Mouse (Mus musculus) embryonic facial prominence, embryonic 12.5 days (tissue): ENCODE results near the gene Ptcra. TPM values are rescaled to one million over a fixed set of nuclear protein-coding genes. Genes with fewer than 3 reads are reported as not detected.

Experiments
- ATAC-seq: fragments of 200-750 bp; cut with Nextera tagmentation; 2 replicates; pipeline ENCODE4 v1.8.0; 2017; ENCODE audit not compliant: insufficient number of reproducible peaks, insufficient read depth, low FRiP score, low TSS enrichment
- H3K27ac ChIP-seq: fragments of 300-500 bp; sonication (generic); 2 replicates; pipeline ENCODE4 v1.5.1; 2016; ENCODE audit warnings: mild to moderate bottlenecking
- H3K27me3 ChIP-seq: fragments of 300-500 bp; sonication (generic); 2 replicates; pipeline ENCODE4 v1.6.1; 2016; ENCODE audit warnings: mild to moderate bottlenecking, moderate library complexity
- H3K36me3 ChIP-seq: fragments of 300-500 bp; sonication (generic); 2 replicates; pipeline ENCODE4 v1.6.1; 2016; ENCODE audit warnings: mild to moderate bottlenecking
- H3K4me1 ChIP-seq: fragments of 300-500 bp; sonication (generic); 2 replicates; pipeline ENCODE4 v1.6.1; 2016
- H3K4me2 ChIP-seq: fragments of 300-500 bp; sonication (generic); replicated peaks from 2 replicates; pipeline ENCODE4 v1.6.1; 2016; ENCODE audit warnings: mild to moderate bottlenecking, moderate library complexity
- H3K4me3 ChIP-seq: fragments of 300-500 bp; sonication (generic); 2 replicates; pipeline ENCODE4 v1.5.1; 2016; ENCODE audit warnings: mild to moderate bottlenecking
- H3K9ac ChIP-seq: fragments of 300-500 bp; sonication (generic); 2 replicates; pipeline ENCODE4 v1.6.1; 2016; ENCODE audit warnings: mild to moderate bottlenecking, moderate library complexity
- H3K9me3 ChIP-seq: fragments of 300-500 bp; sonication (generic); 2 replicates; pipeline ENCODE4 v1.6.1; 2016; ENCODE audit warnings: mild to moderate bottlenecking, moderate library complexity
- WGBS: fragments of 180-500 bp; shearing (Covaris S2); methylation state at CpG from one replicate; pipeline ENCODE4 v1.1.7; 2016; 5-methylcytosine and 5-hydroxymethylcytosine counted together
- polyA plus RNA-seq: library from polyadenylated mRNA; unstranded; fragments of >200 nt; fragmentation: Nextera tagmentation; extraction: Ambion mirVana; gene quantifications from 2 replicates; pipeline ENCODE4 v1.2.1, GENCODE M21; 2016

Ptcra gene
- polyA plus RNA-seq, 1 experiment from 2014 or later, result 0.41 TPM

- Histone ChIP-seq H3K4me3 (no peak overlapping the region), H3K27ac (no peak overlapping the region), H3K4me2 (no peak overlapping the region), H3K27me3 (no peaks in the 10 kb centered on the region), H3K9me3 (no peaks in the 10 kb centered on the region), H3K4me1 (no peaks in the 10 kb centered on the region), H3K36me3 (peaks cover 40% of the 10 kb centered on the region), H3K9ac (no peak overlapping the region)
- no peak for ATAC-seq
- WGBS, result 90% methylated on average over 9 of the region's 9 CpGs
These were observed 20.5 kb downstream of the Ptcra start for GRCm38 (mm10) chr17:46742986-46743385.

GRCm38 (mm10) chr17:46741305-46741704 lies 22.2 kb downstream of the Ptcra start:
- no peaks in the 10 kb centered on the region for H3K9me3 ChIP-seq
- no peak overlapping the region for H3K27ac ChIP-seq
- no peaks in the 10 kb centered on the region for H3K4me1 ChIP-seq
- H3K4me2 ChIP-seq, result no peak overlapping the region
- WGBS, result 91% methylated on average over 6 of the region's 6 CpGs
- H3K27me3 ChIP-seq, result no peaks in the 10 kb centered on the region
- ATAC-seq, result no peak
- no peak overlapping the region for H3K4me3 ChIP-seq
- no peak overlapping the region for H3K9ac ChIP-seq
- H3K36me3 ChIP-seq, result peaks cover 42% of the 10 kb centered on the region

DNA sequence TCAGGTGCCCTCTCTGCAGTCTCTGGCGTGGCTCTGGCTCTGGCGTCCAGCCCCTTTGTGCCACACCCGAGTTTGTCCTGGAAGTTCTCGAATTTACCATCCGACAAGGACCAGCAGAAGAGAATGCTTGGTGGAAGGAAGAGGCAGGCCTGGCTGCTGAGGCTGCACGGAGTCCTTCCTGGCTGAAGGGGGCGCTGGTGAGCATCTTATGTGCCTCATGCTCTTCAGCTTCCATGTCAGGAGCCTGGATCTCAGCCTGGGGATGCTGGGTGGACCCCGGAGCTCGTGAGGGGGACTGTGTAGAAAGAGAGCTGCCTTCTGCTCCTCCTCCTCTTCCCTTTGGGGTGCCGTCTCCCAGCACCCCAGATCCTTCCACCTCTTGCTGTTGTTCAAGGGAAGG lies 27.4 kb downstream of the Ptcra start:
- Histone ChIP-seq H3K36me3 (peaks cover 31% of the 10 kb centered on the region), H3K27ac (no peak overlapping the region), H3K4me3 (no peak overlapping the region), H3K9me3 (no peaks in the 10 kb centered on the region), H3K9ac (no peak overlapping the region; the same call in 1 of the 2 replicates), H3K27me3 (no peaks in the 10 kb centered on the region), H3K4me1 (no peaks in the 10 kb centered on the region), H3K4me2 (no peak overlapping the region)
- no peak for ATAC-seq
- 65% methylated on average over 10 of the region's 10 CpGs for WGBS

DNA sequence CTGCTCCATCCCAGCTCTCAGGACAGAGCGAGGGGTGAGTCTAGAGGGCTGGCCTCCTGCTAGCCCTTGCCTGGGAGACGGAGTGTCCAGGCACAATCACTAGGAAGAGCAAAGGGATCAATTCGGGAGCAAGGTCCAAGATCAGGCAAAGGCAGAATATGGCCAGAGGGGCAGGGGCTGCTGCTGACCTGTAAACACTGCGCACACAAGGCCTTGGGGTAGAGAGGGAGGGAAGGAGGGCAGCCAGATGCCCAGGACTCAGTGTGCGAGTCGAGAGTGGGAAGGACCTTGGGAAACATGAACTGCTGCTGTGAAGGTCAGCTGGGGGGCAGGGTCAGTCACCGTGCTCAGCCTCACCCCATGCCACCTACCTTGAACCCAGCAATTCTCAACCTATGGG lies 28.2 kb downstream of the Ptcra start:
- ATAC-seq, result no peak
- Histone ChIP-seq H3K36me3 (peaks cover 31% of the 10 kb centered on the region), H3K27ac (no peak overlapping the region), H3K4me2 (no peak overlapping the region), H3K9ac (no peak overlapping the region), H3K4me1 (no peaks in the 10 kb centered on the region), H3K27me3 (no peaks in the 10 kb centered on the region), H3K9me3 (no peaks in the 10 kb centered on the region), H3K4me3 (no peak overlapping the region)
- WGBS, result 85% methylated on average over 7 of the region's 7 CpGs

DNA sequence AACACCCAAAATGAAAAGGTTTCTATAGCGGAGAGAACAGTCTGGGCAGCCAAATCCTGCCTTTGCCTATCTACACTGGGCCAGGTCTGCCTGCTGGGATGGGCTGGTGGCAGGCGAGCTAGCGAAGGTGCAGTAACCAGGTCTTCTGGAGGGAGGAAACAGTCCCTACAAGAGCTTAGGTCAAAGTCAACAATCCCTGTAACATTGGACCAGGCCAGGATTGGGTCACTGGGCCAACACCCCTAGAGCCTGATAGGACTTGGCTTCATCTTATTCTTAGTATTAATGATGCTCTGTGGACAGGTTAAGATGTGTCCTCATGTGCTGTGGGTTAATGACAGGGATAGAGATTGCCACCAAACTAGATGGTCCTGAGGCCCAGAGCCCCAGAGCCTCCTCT lies 29.5 kb downstream of the Ptcra start:
- Histone ChIP-seq H3K4me1 (no peaks in the 10 kb centered on the region), H3K4me2 (no peak overlapping the region), H3K36me3 (peaks cover 31% of the 10 kb centered on the region), H3K27ac (no peak overlapping the region), H3K27me3 (peaks cover 12% of the 10 kb centered on the region), H3K4me3 (no peak overlapping the region), H3K9ac (no peak overlapping the region), H3K9me3 (no peaks in the 10 kb centered on the region)
- ATAC-seq, result no peak
- WGBS, result 90% methylated on average over 3 of the region's 3 CpGs

- ATAC-seq, result no peak
- Histone ChIP-seq H3K27ac (no peak within 1 kb of the TSS), H3K4me3 (peak within 1 kb of the TSS; percentile 11; the same call in 1 of the 2 replicates), H3K36me3 (peaks cover 12% of the 10 kb centered on the region), H3K9ac (no peak within 1 kb of the TSS), H3K27me3 (peaks cover 25% of the 10 kb centered on the region), H3K4me1 (0 out of 2 replicates have a peak, but pooled peaks cover 3% of the 10 kb centered on the region), H3K9me3 (no peaks in the 10 kb centered on the region), H3K4me2 (peak within 1 kb of the TSS; percentile 29)
- 17% methylated on average over 24 of the region's 24 CpGs for WGBS
These were observed 34.6 kb downstream of the Ptcra start, which contains the start of gene Gnmt for GRCm38 (mm10) chr17:46728904-46729318. Gene Gnmt, minus strand, starts transcription at chr17:46729168.

DNA sequence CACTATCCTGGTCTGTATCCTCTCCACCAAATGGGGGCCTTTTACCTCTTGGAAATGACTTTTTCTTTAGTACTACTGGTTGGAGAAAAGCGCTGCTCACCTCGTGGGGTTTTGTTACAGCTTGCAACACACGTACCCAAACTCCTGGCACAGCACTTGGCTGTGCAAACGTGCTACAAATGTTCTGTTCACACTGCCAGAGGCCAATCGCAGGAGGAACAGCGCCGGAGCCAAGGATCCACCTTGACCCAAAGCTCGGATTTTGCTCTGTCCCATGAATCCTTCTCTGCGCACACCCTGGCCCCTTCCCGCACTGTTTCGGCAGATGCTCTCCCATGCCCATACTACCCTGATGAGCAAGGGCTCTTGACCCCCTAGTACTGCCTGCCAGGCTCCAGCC lies 35.0 kb downstream of the Ptcra start:
- Histone ChIP-seq H3K27me3 (peaks cover 25% of the 10 kb centered on the region), H3K36me3 (peaks cover 17% of the 10 kb centered on the region), H3K9ac (no peak overlapping the region), H3K9me3 (no peaks in the 10 kb centered on the region), H3K4me1 (0 out of 2 replicates have a peak, but pooled peaks cover 3% of the 10 kb centered on the region), H3K27ac (no peak overlapping the region), H3K4me2 (peak overlapping the region; percentile 29), H3K4me3 (no peak overlapping the region)
- ATAC-seq, result no peak
- WGBS, result 42% methylated on average over 11 of the region's 11 CpGs

DNA sequence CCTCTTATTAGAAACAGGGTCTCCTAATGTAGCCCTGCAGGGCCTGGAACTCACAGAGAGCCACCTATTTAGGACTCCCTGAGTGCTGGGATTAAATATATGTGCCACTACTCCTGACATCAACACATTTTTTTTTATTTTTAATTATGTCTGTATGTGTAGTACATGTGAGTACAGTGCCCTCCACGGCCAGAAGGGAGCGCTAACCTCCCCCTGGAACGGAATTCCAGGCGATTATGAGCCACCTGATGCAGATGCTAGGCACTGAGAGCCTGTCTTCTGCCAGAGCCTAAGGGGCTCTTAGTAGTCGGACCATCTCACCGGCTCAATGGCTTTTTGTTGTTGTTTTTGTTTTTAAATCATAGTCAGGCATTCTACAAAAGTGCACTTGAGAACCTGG lies 35.5 kb downstream of the Ptcra start:
- no peak overlapping the region for H3K9ac ChIP-seq
- no peak for ATAC-seq
- H3K9me3 ChIP-seq, result no peaks in the 10 kb centered on the region
- H3K36me3 ChIP-seq, result peaks cover 21% of the 10 kb centered on the region
- H3K4me3 ChIP-seq, result no peak overlapping the region
- H3K27ac ChIP-seq, result no peak overlapping the region
- H3K27me3 ChIP-seq, result peaks cover 25% of the 10 kb centered on the region
- 40% methylated on average over 6 of the region's 6 CpGs for WGBS
- H3K4me2 ChIP-seq, result no peak overlapping the region
- H3K4me1 ChIP-seq, result 0 out of 2 replicates have a peak, but pooled peaks cover 3% of the 10 kb centered on the region

DNA sequence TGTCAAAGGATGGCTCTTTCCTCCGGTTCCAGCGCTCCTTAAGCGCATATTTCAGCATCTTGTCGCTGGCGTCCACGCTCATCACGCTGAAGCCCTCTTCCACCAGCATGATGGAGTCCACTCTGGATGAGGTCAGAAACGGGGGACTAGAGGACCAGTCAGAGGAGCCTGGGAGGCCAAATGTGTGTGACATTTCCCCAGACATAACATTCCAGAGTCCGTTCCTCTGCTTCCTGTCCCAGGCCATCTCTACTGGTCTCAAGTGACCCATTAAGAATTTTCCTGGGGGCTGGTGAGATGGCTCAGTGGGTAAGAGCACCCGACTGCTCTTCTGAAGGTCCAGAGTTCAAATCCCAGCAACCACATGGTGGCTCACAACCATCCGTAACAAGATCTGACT lies 36.2 kb downstream of the Ptcra start:
- 87% methylated on average over 11 of the region's 11 CpGs for WGBS
- H3K27me3 ChIP-seq, result peaks cover 25% of the 10 kb centered on the region
- H3K27ac ChIP-seq, result no peak overlapping the region
- H3K9ac ChIP-seq, result no peak overlapping the region
- H3K4me3 ChIP-seq, result no peak overlapping the region
- H3K4me1 ChIP-seq, result 0 out of 2 replicates have a peak, but pooled peaks cover 3% of the 10 kb centered on the region
- no peak overlapping the region for H3K4me2 ChIP-seq
- no peaks in the 10 kb centered on the region for H3K9me3 ChIP-seq
- ATAC-seq, result no peak
- peaks cover 27% of the 10 kb centered on the region for H3K36me3 ChIP-seq

DNA sequence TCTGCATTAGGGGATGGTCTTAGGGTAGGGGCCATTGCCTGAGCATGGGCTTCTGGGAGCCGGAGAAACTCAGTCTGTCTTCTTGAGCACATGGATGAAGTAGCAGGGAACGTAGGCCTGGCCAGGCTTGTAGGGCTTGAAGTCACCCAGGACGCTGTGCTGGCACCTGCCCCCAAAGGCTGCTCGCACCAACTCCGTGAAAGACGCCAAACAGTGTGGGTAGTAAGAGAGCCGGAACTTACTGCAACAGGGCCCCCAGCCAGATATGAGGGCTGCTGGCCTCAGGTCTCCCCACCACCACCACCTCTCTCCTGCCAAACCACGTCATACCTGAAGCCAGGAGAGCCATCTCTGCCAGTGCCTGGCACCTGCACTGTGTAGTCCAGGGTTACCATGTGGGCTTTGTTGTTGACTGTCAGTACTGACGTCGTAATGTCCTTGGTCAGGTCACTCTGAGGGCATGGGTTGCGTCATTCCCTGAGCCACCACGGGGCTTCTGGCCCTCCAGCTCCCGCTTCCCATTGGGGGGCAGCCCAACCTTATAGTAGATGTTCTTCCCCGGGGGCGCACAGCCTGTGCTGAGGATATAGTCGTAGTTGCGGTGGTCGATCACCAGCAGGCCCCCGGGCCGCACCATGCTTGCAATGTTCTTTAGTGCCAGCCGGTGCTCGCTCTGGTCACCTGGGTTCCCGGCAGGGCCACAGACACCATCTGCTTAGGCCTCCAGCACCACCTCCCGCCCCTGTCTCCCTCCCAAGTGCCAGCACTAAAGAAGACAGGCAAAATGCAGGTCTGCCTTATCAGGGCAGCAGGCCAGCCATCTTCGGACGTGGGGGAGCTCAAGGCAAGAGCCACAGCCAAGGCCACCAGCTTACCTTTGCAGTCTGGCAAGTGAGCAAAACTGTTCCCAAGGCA lies 37.5 kb downstream of the Ptcra start:
- Histone ChIP-seq H3K27me3 (peaks cover 25% of the 10 kb centered on the region), H3K4me1 (0 out of 2 replicates have a peak, but pooled peaks cover 3% of the 10 kb centered on the region), H3K9ac (no peak overlapping the region), H3K36me3 (peaks cover 39% of the 10 kb centered on the region), H3K27ac (no peak overlapping the region), H3K4me3 (no peak overlapping the region), H3K9me3 (no peaks in the 10 kb centered on the region), H3K4me2 (no peak overlapping the region)
- no peak for ATAC-seq
- 92% methylated on average over 26 of the region's 26 CpGs for WGBS

DNA sequence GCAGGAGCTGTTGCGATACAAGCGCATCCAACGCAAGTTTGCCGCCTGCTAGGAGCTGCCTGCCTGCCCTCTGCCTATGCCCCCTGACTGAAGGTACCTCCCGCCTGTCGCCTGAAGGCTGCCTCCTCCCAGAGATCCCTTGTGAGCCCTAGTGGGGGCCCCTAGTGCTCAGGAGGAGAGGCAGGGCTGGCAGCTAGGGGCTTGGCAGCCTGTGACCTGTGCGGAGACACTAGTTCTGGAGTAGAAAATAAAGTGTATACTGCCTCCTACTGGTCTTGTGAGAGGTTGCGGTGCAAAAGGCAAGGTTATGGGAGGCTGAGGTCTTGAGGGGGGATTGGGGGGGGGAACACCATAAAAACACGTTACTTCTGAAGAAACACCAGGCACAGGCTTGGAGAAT lies 38.2 kb downstream of the Ptcra start:
- Histone ChIP-seq H3K4me2 (no peak overlapping the region), H3K4me3 (no peak overlapping the region), H3K27ac (no peak overlapping the region), H3K27me3 (peaks cover 25% of the 10 kb centered on the region), H3K9ac (peak overlapping the region; percentile 24; the same call in 1 of the 2 replicates), H3K4me1 (0 out of 2 replicates have a peak, but pooled peaks cover 3% of the 10 kb centered on the region), H3K9me3 (no peaks in the 10 kb centered on the region), H3K36me3 (peaks cover 45% of the 10 kb centered on the region)
- no peak for ATAC-seq
- WGBS, result 55% methylated on average over 9 of the region's 9 CpGs

DNA sequence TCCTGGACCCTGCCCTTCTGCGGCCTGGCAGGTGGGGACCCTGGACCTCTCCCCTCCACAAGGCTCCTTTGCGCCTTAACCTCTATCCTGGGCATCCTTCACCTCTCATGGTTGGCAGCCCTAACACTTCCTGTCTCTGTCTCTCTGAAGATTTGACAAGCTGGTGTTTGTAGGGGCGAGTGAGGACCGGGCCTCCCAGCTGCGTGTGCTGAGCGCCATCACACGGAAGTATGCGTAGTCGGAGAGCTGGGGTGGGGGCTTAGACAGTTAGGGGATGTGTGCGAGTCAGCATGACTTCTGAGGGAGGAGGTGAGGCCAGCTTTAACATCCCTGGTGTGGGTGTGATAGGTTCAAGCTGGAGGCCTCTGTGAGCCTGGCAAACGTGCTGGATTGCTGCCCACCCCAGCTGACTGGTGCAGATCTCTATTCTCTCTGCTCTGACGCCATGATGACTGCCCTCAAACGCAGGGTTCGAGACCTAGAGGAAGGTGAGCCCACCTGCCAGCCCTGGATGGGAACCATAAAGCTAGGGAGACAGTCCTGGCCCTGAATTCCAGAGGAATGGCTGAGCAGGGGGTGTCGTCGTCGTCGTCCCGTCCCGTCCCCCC lies 38.9 kb downstream of the Ptcra start:
- 85% methylated on average over 14 of the region's 20 CpGs for WGBS
- Histone ChIP-seq H3K27me3 (peaks cover 19% of the 10 kb centered on the region), H3K9ac (no peak overlapping the region), H3K4me2 (no peak overlapping the region), H3K36me3 (peaks cover 47% of the 10 kb centered on the region), H3K27ac (no peak overlapping the region), H3K9me3 (no peaks in the 10 kb centered on the region), H3K4me1 (0 out of 2 replicates have a peak, but pooled peaks cover 3% of the 10 kb centered on the region), H3K4me3 (no peak overlapping the region)
- ATAC-seq, result no peak
